Mouse (Mus musculus) heart, postnatal 14 days (tissue): ENCODE measurements at regions not wholly inside any gene's neighbourhood (a gene's known extent, or its start where the extent isn't known, plus 50 kb on each side); places are given as distances from the start of the nearest gene placed in this dataset.

Experiments used
- DNase-seq, 2 experiments: peaks; one replicate each; pipeline ENCODE4 v3.0.0; 2021 to 2022
- intact Hi-C: fragments of 180-260 bp; cut with DNase I; formaldehyde crosslinking; loops from one replicate; pipeline ENCODE4 v1.15.1; 2025

GRCm38 (mm10) chr2:117882136-117882535, 229.5 kb upstream of the Thbs1 start:
- intact Hi-C loops: no loop called here

GRCm38 (mm10) chr2:117882890-117883289, 228.8 kb upstream of the Thbs1 start:
- intact Hi-C loops: no loop called here
- DNase-seq: no peak

More at GRCm38 (mm10) chr2:117882136-117882535, 229.5 kb upstream of the Thbs1 start:
- DNase-seq: no peak

GRCm38 (mm10) chr2:117886516-117886915, 225.2 kb upstream of the Thbs1 start:
- intact Hi-C loops: no loop called here
- no peak for DNase-seq

- intact Hi-C loops: no loop called here
- DNase-seq: no peak
These were observed 210.4 kb upstream of the Thbs1 start for GRCm38 (mm10) chr2:117901311-117901710.

GRCm38 (mm10) chr2:117902837-117903236, 208.8 kb upstream of the Thbs1 start:
- no peak for DNase-seq
- intact Hi-C loops: no loop called here

- intact Hi-C loops: no loop called here
- DNase-seq: no peak
These were observed 208.0 kb upstream of the Thbs1 start for GRCm38 (mm10) chr2:117903705-117904104.

- intact Hi-C loops: no loop called here
- DNase-seq: no peak
These were observed 205.2 kb upstream of the Thbs1 start for GRCm38 (mm10) chr2:117906509-117906908.

- intact Hi-C loops: no loop called here
- DNase-seq: no peak
These were observed 200.9 kb upstream of the Thbs1 start for GRCm38 (mm10) chr2:117910781-117911180.

GRCm38 (mm10) chr2:117912722-117913121, 199.0 kb upstream of the Thbs1 start:
- intact Hi-C loops: no loop called here

GRCm38 (mm10) chr2:117913846-117914245, 197.8 kb upstream of the Thbs1 start:
- peak in 1 of 2 experiments; percentile 2 for DNase-seq

More at GRCm38 (mm10) chr2:117912722-117913121, 199.0 kb upstream of the Thbs1 start:
- DNase-seq: no peak

GRCm38 (mm10) chr2:117915821-117916220, 195.9 kb upstream of the Thbs1 start:
- intact Hi-C loops: no loop called here
- DNase-seq: no peak

More at GRCm38 (mm10) chr2:117913846-117914245, 197.8 kb upstream of the Thbs1 start:
- intact Hi-C loops: no loop called here

- DNase-seq: no peak
- intact Hi-C loops: no loop called here
These were observed 194.5 kb upstream of the Thbs1 start for GRCm38 (mm10) chr2:117917181-117917580.

GRCm38 (mm10) chr2:117924877-117925276, 186.8 kb upstream of the Thbs1 start:
- DNase-seq: no peak
- intact Hi-C loops: no loop called here

- intact Hi-C loops: no loop called here
- DNase-seq: no peak
These were observed 186.3 kb upstream of the Thbs1 start for GRCm38 (mm10) chr2:117925412-117925811.

- intact Hi-C loops: no loop called here
- DNase-seq: no peak
These were observed 183.6 kb upstream of the Thbs1 start for GRCm38 (mm10) chr2:117928062-117928461.

- intact Hi-C loops: no loop called here
- DNase-seq: no peak
These were observed 182.1 kb upstream of the Thbs1 start for GRCm38 (mm10) chr2:117929586-117929985.

- DNase-seq: no peak
- intact Hi-C loops: no loop called here
These were observed 180.7 kb upstream of the Thbs1 start for GRCm38 (mm10) chr2:117930895-117931537.

GRCm38 (mm10) chr2:117936590-117936989, 175.1 kb upstream of the Thbs1 start:
- intact Hi-C loops: no loop called here
- no peak for DNase-seq

- DNase-seq: no peak
- intact Hi-C loops: no loop called here
These were observed 173.2 kb upstream of the Thbs1 start for GRCm38 (mm10) chr2:117938283-117939049.

GRCm38 (mm10) chr2:117941517-117942096, 170.1 kb upstream of the Thbs1 start:
- intact Hi-C loops: no loop called here
- no peak for DNase-seq

GRCm38 (mm10) chr2:117943666-117944065, 168.0 kb upstream of the Thbs1 start:
- intact Hi-C loops: no loop called here

GRCm38 (mm10) chr2:117944325-117944724, 167.4 kb upstream of the Thbs1 start:
- DNase-seq: no peak
- intact Hi-C loops: no loop called here

More at GRCm38 (mm10) chr2:117943666-117944065, 168.0 kb upstream of the Thbs1 start:
- no peak for DNase-seq
